12 mouse cellular contexts compared by ENCODE assay signal in the genomic region with DNA sequence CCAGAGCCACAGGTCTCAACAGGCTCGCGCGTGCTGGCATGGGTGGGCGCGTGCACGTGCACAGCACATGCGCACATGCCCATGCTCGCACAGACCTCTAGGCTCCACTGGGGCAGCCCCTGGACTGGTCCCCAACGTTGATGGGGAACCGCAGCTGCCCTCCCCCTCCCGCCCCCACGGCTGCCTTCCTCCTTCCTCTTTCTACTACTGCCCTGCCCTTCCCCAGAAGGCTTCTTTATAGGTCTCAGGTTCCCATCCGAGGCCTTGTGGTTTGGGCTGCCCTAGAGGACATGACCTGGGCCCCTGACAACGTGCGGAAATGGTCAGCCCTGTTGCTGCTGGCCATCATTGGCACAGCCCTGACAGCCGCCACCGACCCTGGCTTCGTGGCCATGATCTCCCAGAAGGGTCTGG. TPM values are rescaled to one million over a fixed set of nuclear protein-coding genes. Genes with fewer than 3 reads are reported as not detected.
DNase-seq lines count a peak whose midpoint lies in the region; ATAC-seq and TF ChIP-seq lines count a peak whose summit lies in the region.
"Had no signal": no experiment of that assay in that cellular context is flagged by ENCODE, and none has a peak within 500 bp of the region (broad histone marks: within the 10 kb centered on the region; RNA-seq: fewer than 3 reads in every experiment).

A gene (plus strand): TSS at position 90 of the 414 bp plus-strand sequence.

- H3K36me3 ChIP-seq in forebrain, embryonic 12.5 days (replicated peaks): no peaks in the 10 kb centered on the region
- H3K36me3 ChIP-seq in forebrain, postnatal 0 days (ENCODE audit: insufficient read depth): no peaks in the 10 kb centered on the region
- no peaks in the 10 kb centered on the region for H3K36me3 ChIP-seq in neural tube, embryonic 12.5 days
- H3K36me3 ChIP-seq in limb, embryonic 11.5 days (ENCODE audit: control insufficient read depth, insufficient read depth, low read length): no peaks in the 10 kb centered on the region
- H3K36me3 ChIP-seq in stomach, embryonic 15.5 days: no peaks in the 10 kb centered on the region
- H3K36me3 ChIP-seq: midbrain, embryonic 12.5 days had no signal

- ATAC-seq in forebrain, embryonic 12.5 days (ENCODE audit: low FRiP score): no peak
- no peak for ATAC-seq in forebrain, postnatal 0 days
- no peak for ATAC-seq in neural tube, embryonic 12.5 days (ENCODE audit: low FRiP score, low read depth)
- no peak for ATAC-seq in limb, embryonic 11.5 days (ENCODE audit: insufficient number of reproducible peaks, low FRiP score, low TSS enrichment, low read depth)
- no peak for ATAC-seq in stomach, embryonic 15.5 days (ENCODE audit: insufficient read depth, low FRiP score, low read depth)
- ATAC-seq: forebrain, embryonic 13.5 days had no signal

- no peak for DNase-seq in forebrain, postnatal 0 days
- no peak for DNase-seq in neural tube, embryonic 10.5 days (ENCODE audit: extremely low spot score, low spot score)
- DNase-seq in limb, embryonic 11.5 days (ENCODE audit: low spot score): peak; percentile 34
- DNase-seq in kidney, adult 9 months: no peak
- no peak for DNase-seq in gastrocnemius, adult 8-10 months (ENCODE audit: low spot score in 2 of 2)

- WGBS in forebrain, embryonic 12.5 days: 71% methylated on average over 18 of the region's 18 CpGs
- 76% methylated on average over 18 of the region's 18 CpGs for WGBS in forebrain, postnatal 0 days
- WGBS in neural tube, embryonic 12.5 days: 72% methylated on average over 18 of the region's 18 CpGs
- 52% methylated on average over 18 of the region's 18 CpGs for WGBS in limb, embryonic 11.5 days
- 61% methylated on average over 18 of the region's 18 CpGs for WGBS in stomach, embryonic 15.5 days

- no peak within 1 kb of the TSS for H3K27ac ChIP-seq in forebrain, embryonic 12.5 days
- no peak within 1 kb of the TSS for H3K27ac ChIP-seq in forebrain, postnatal 0 days (ENCODE audit: low read depth, low read length)
- H3K27ac ChIP-seq in neural tube, embryonic 12.5 days: no peak within 1 kb of the TSS
- H3K27ac ChIP-seq in limb, embryonic 11.5 days (replicated peaks; ENCODE audit: low read depth, low read length): no peak within 1 kb of the TSS
- peak within 1 kb of the TSS; percentile 38; the same call in 1 of the 2 replicates for H3K27ac ChIP-seq in stomach, embryonic 15.5 days
- H3K27ac ChIP-seq: forebrain, embryonic 13.5 days; midbrain, embryonic 12.5 days had no signal

- no peak within 1 kb of the TSS for H3K4me3 ChIP-seq in forebrain, embryonic 12.5 days (replicated peaks)
- no peak within 1 kb of the TSS for H3K4me3 ChIP-seq in forebrain, postnatal 0 days (ENCODE audit: low read depth, low read length)
- H3K4me3 ChIP-seq in neural tube, embryonic 12.5 days: no peak within 1 kb of the TSS
- no peak within 1 kb of the TSS for H3K4me3 ChIP-seq in limb, embryonic 11.5 days (ENCODE audit: low read depth, low read length)
- H3K4me3 ChIP-seq in stomach, embryonic 15.5 days (replicated peaks): no peak within 1 kb of the TSS
- H3K4me3 ChIP-seq: forebrain, embryonic 13.5 days; midbrain, embryonic 12.5 days had no signal

- H3K9ac ChIP-seq in forebrain, embryonic 12.5 days: peak within 1 kb of the TSS; percentile 34; the same call in 1 of the 2 replicates
- no peak within 1 kb of the TSS for H3K9ac ChIP-seq in forebrain, postnatal 0 days
- 0 out of 2 replicates have a peak within 1 kb of the TSS, but pooled peaks have one; percentile 26 for H3K9ac ChIP-seq in neural tube, embryonic 12.5 days
- no peak within 1 kb of the TSS; the same call in 1 of the 2 replicates for H3K9ac ChIP-seq in limb, embryonic 11.5 days (ENCODE audit: low read length)
- no peak within 1 kb of the TSS for H3K9ac ChIP-seq in stomach, embryonic 15.5 days
- H3K9ac ChIP-seq: forebrain, embryonic 13.5 days; midbrain, embryonic 12.5 days had no signal

- peaks cover 14% of the 10 kb centered on the region for H3K4me1 ChIP-seq in forebrain, embryonic 12.5 days
- H3K4me1 ChIP-seq in forebrain, postnatal 0 days (ENCODE audit: insufficient read depth): no peaks in the 10 kb centered on the region
- peaks cover 4% of the 10 kb centered on the region; the same call in 1 of the 2 replicates for H3K4me1 ChIP-seq in neural tube, embryonic 12.5 days
- 0 out of 2 replicates have a peak, but pooled peaks cover 2% of the 10 kb centered on the region for H3K4me1 ChIP-seq in limb, embryonic 11.5 days (ENCODE audit: control insufficient read depth, insufficient read depth, low read length)
- H3K4me1 ChIP-seq in stomach, embryonic 15.5 days: peaks cover 16% of the 10 kb centered on the region; the same call in 1 of the 2 replicates

- H3K9me3 ChIP-seq in forebrain, embryonic 12.5 days: no peaks in the 10 kb centered on the region
- no peaks in the 10 kb centered on the region for H3K9me3 ChIP-seq in forebrain, postnatal 0 days (ENCODE audit: low read length)
- no peaks in the 10 kb centered on the region for H3K9me3 ChIP-seq in neural tube, embryonic 12.5 days
- no peaks in the 10 kb centered on the region for H3K9me3 ChIP-seq in limb, embryonic 11.5 days (ENCODE audit: control insufficient read depth, low read length)
- no peaks in the 10 kb centered on the region for H3K9me3 ChIP-seq in stomach, embryonic 15.5 days
- H3K9me3 ChIP-seq: forebrain, embryonic 13.5 days; midbrain, embryonic 12.5 days had no signal

- no peak within 1 kb of the TSS for H3K4me2 ChIP-seq in forebrain, embryonic 12.5 days
- no peak within 1 kb of the TSS for H3K4me2 ChIP-seq in forebrain, postnatal 0 days (ENCODE audit: low read depth)
- H3K4me2 ChIP-seq in neural tube, embryonic 12.5 days (replicated peaks): 0 out of 2 replicates have a peak within 1 kb of the TSS, but pooled peaks have one; percentile 7
- H3K4me2 ChIP-seq in limb, embryonic 11.5 days (ENCODE audit: low read depth, severe bottlenecking): no peak within 1 kb of the TSS
- H3K4me2 ChIP-seq in stomach, embryonic 15.5 days: peak within 1 kb of the TSS; percentile 32
- H3K4me2 ChIP-seq: forebrain, embryonic 13.5 days; midbrain, embryonic 12.5 days had no signal

- H3K27me3 ChIP-seq in forebrain, embryonic 12.5 days: peaks cover 10% of the 10 kb centered on the region; the same call in 1 of the 2 replicates
- no peaks in the 10 kb centered on the region for H3K27me3 ChIP-seq in forebrain, postnatal 0 days (ENCODE audit: insufficient read depth, low read length)
- no peaks in the 10 kb centered on the region for H3K27me3 ChIP-seq in neural tube, embryonic 12.5 days (replicated peaks)
- H3K27me3 ChIP-seq in limb, embryonic 11.5 days (ENCODE audit: control insufficient read depth, insufficient read depth, low read length): no peaks in the 10 kb centered on the region
- no peaks in the 10 kb centered on the region for H3K27me3 ChIP-seq in stomach, embryonic 15.5 days (replicated peaks)

- no peak for TF ChIP-seq CTCF in forebrain, postnatal 0 days (IDR thresholded peaks at IDR 0.05; ENCODE audit: low read depth)

RNA-seq across cellular contexts. Expression of the gene that starts here (rescaled TPM):
- not detected in 2 replicates for polyA plus RNA-seq in forebrain, embryonic 12.5 days (2016; fragmentation: Nextera tagmentation; extraction: Ambion mirVana)
- total RNA-seq in forebrain, postnatal 0 days (2014; rRNA removed): not detected in 2 replicates
- not detected in 2 replicates for polyA plus RNA-seq in forebrain, postnatal 0 days (2015; fragmentation: Nextera tagmentation; extraction: Ambion mirVana)
- not detected in 2 replicates for polyA plus RNA-seq in neural tube, embryonic 12.5 days (2016; fragmentation: Nextera tagmentation; extraction: Ambion mirVana)
- polyA plus RNA-seq in limb, embryonic 11.5 days (2014; fragmentation: Nextera tagmentation; extraction: Ambion mirVana): not detected in 2 replicates
- polyA plus RNA-seq in stomach, embryonic 15.5 days (2015; fragmentation: Nextera tagmentation; extraction: Ambion mirVana): not detected in 2 replicates
- total RNA-seq in gastrocnemius, adult 8-10 months (2022): not detected
- polyA plus RNA-seq: C2C12; forebrain, embryonic 13.5 days; midbrain, embryonic 12.5 days; small intestine, adult 2 months had no signal

Comparison
In these comparisons a context has a peak if more than half of its experiments do, and no peak if none do; other contexts are left out.
1. H3K9ac ChIP-seq: peak in forebrain, embryonic 12.5 days (single experiment) and neural tube, embryonic 12.5 days (single experiment); none in forebrain, postnatal 0 days (single experiment), limb, embryonic 11.5 days (single experiment) and stomach, embryonic 15.5 days (single experiment).
2. Peak in DNase-seq in limb, embryonic 11.5 days; RNA of the gene not detected or under 1 TPM.
3. H3K4me2 ChIP-seq: peak in neural tube, embryonic 12.5 days (single experiment) and stomach, embryonic 15.5 days (single experiment); none in forebrain, embryonic 12.5 days (single experiment), forebrain, postnatal 0 days (single experiment) and limb, embryonic 11.5 days (single experiment).